27 mouse cellular contexts compared by ENCODE assay signal in the genomic region with DNA sequence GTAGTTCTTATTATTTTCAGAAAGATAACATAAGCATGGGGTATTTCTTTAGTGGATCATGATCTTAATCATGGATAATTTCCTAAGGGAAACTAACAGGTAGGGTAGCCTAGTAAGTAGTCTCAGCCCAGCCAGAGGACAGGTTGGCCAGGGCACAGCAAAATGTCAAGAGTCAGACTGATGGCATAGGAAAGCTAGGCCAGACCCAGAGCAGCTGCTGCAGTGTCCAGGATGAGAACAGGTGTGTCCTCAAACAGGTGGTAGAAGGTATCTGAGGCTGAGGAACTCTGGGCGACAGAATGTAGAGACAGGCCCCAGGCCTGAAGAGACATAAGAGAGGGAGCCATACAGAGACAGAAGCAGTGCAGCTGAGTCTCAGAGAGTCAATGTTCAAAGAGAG. TPM values are rescaled to one million over a fixed set of nuclear protein-coding genes. Genes with fewer than 3 reads are reported as not detected.
"Had no signal": no experiment of that assay in that cellular context is flagged by ENCODE, and none has a peak within 500 bp of the region (broad histone marks: within the 10 kb centered on the region; RNA-seq: fewer than 3 reads in every experiment).

No protein-coding gene starts in this region.

- H3K9ac ChIP-seq: embryonic facial prominence, embryonic 12.5 days; embryonic facial prominence, embryonic 13.5 days; embryonic facial prominence, embryonic 15.5 days; forebrain, embryonic 12.5 days; forebrain, embryonic 15.5 days; forebrain, postnatal 0 days had no signal

- H3K9me3 ChIP-seq: embryonic facial prominence, embryonic 10.5 days; embryonic facial prominence, embryonic 12.5 days; embryonic facial prominence, embryonic 13.5 days; embryonic facial prominence, embryonic 15.5 days; forebrain, embryonic 12.5 days; forebrain, embryonic 15.5 days had no signal

- H3K27me3 ChIP-seq: embryonic facial prominence, embryonic 12.5 days; embryonic facial prominence, embryonic 13.5 days; embryonic facial prominence, embryonic 15.5 days; forebrain, embryonic 12.5 days; forebrain, embryonic 15.5 days had no signal

- DNase-seq: cerebellum, adult 18-20 months; cerebellum, adult 2 months; cerebellum, adult 8-10 months; cerebellum, adult 9-10 months; cerebellum, adult 9-11 months; cerebellum, postnatal 10 days; cerebellum, postnatal 14 days; cerebellum, postnatal 25 days; cerebellum, postnatal 36 days; embryo, embryonic 11 days; forebrain, postnatal 0 days; gastrocnemius, adult 2 months; gastrocnemius, postnatal 10 days; gastrocnemius, postnatal 14 days; gastrocnemius, postnatal 25 days; gastrocnemius, postnatal 36 days; heart, adult 18-20 months; heart, adult 2 months had no signal

- H3K4me1 ChIP-seq: embryonic facial prominence, embryonic 10.5 days; embryonic facial prominence, embryonic 12.5 days; embryonic facial prominence, embryonic 13.5 days; embryonic facial prominence, embryonic 15.5 days; forebrain, embryonic 12.5 days; forebrain, embryonic 15.5 days had no signal

- ATAC-seq: forebrain, embryonic 14.5 days; forebrain, embryonic 15.5 days; forebrain, embryonic 16.5 days; forebrain, postnatal 0 days had no signal

- H3K4me3 ChIP-seq: embryonic facial prominence, embryonic 10.5 days; embryonic facial prominence, embryonic 12.5 days; embryonic facial prominence, embryonic 13.5 days; embryonic facial prominence, embryonic 15.5 days; erythroblast, embryonic 14.5 days; forebrain, embryonic 12.5 days; forebrain, embryonic 15.5 days; gastrocnemius, adult 2 months; heart, adult 2 months had no signal

- H3K36me3 ChIP-seq: embryonic facial prominence, embryonic 10.5 days; embryonic facial prominence, embryonic 12.5 days; embryonic facial prominence, embryonic 13.5 days; embryonic facial prominence, embryonic 15.5 days; forebrain, embryonic 12.5 days; forebrain, embryonic 15.5 days had no signal

- H3K27ac ChIP-seq: embryonic facial prominence, embryonic 10.5 days; embryonic facial prominence, embryonic 12.5 days; embryonic facial prominence, embryonic 13.5 days; embryonic facial prominence, embryonic 15.5 days; forebrain, embryonic 12.5 days; forebrain, embryonic 15.5 days; gastrocnemius, adult 2 months; heart, adult 2 months had no signal

- H3K4me2 ChIP-seq: embryonic facial prominence, embryonic 12.5 days; embryonic facial prominence, embryonic 13.5 days; embryonic facial prominence, embryonic 15.5 days; forebrain, embryonic 12.5 days; forebrain, embryonic 15.5 days had no signal

RNA-seq across cellular contexts. Expression of a gene that starts 44.0 kb away (rescaled TPM):
- polyA plus RNA-seq: erythroblast, embryonic 14.5 days had no signal
